Mouse (Mus musculus) adrenal gland, postnatal 14 days (tissue): ENCODE data around the gene Itga4. TPM values are rescaled to one million over a fixed set of nuclear protein-coding genes. Genes with fewer than 3 reads are reported as not detected.

ENCODE experiments used
- total RNA-seq: library from RNA; stranded (reverse); gene quantifications from 2 replicates; pipeline ENCODE4 v1.2.3, GENCODE M21; 2021

Gene Itga4
- total RNA-seq, 1 experiment from 2014 or later: 4.0 TPM

Other genes with a start within 250 kb of the Itga4 start
- gene Neurod1, start 201.3 kb downstream of the Itga4 start, total RNA-seq: 0.71 TPM in 1 of 2 replicates, not detected in the other
- 6.1 TPM in 2 replicates for gene Cerkl, start 201.4 kb downstream of the Itga4 start, total RNA-seq